Mouse (Mus musculus) MEL (cell line): ENCODE results near the gene Rapgef6. TPM values are rescaled to one million over a fixed set of nuclear protein-coding genes. Genes with fewer than 3 reads are reported as not detected.

Experiments
- DNase-seq: peaks from one replicate; pipeline ENCODE4 v3.0.0; 2011; ENCODE audit warnings: low read depth, low spot score
- H3K27ac ChIP-seq: 2 replicates; pipeline ENCODE4 v1.5.1; 2012; ENCODE audit warnings: low read depth, mild to moderate bottlenecking, control low read depth, low read length, moderate library complexity; ENCODE audit not compliant: control insufficient read depth
- H3K27me3 ChIP-seq, 2 experiments: fragments of 150-350 bp in 1 of 2; sonication (generic) in 1 of 2; 2 replicates each; pipeline ENCODE4 v1.6.1; 2012; ENCODE audit warnings: low read length in 2 of 2, mild to moderate bottlenecking in 2 of 2, improper control_type of control experiment in 1 of 2, moderate library complexity in 1 of 2; ENCODE audit not compliant: insufficient read depth in 2 of 2, control insufficient read depth in 1 of 2
- H3K36me3 ChIP-seq, 2 experiments: 2 replicates each; pipeline ENCODE4 v1.6.1; 2012 to 2014; ENCODE audit warnings: low read length in 2 of 2, improper control_type of control experiment in 1 of 2, inconsistent platforms in 1 of 2, mild to moderate bottlenecking in 1 of 2; ENCODE audit not compliant: insufficient read depth in 2 of 2, control insufficient read depth in 1 of 2
- H3K4me1 ChIP-seq, 2 experiments: fragments of 150-350 bp in 1 of 2; sonication (generic) in 1 of 2; 2 replicates each; pipeline ENCODE4 v1.6.1; 2012; ENCODE audit warnings: low read length in 2 of 2, improper control_type of control experiment in 1 of 2, mild to moderate bottlenecking in 1 of 2; ENCODE audit not compliant: insufficient read depth in 2 of 2, control insufficient read depth in 1 of 2
- H3K4me3 ChIP-seq, 2 experiments: fragments of 150-350 bp in 1 of 2; sonication (generic) in 1 of 2; 2 replicates each; pipeline ENCODE4 v1.5.1; 2012; ENCODE audit warnings: low read depth in 2 of 2, low read length in 2 of 2, mild to moderate bottlenecking in 2 of 2, moderate library complexity in 2 of 2, control low read depth in 1 of 2, improper control_type of control experiment in 1 of 2; ENCODE audit not compliant: control insufficient read depth in 1 of 2, insufficient read depth in 1 of 2
- H3K79me2 ChIP-seq: 2 replicates; pipeline ENCODE4 v1.6.1; 2012; ENCODE audit warnings: mild to moderate bottlenecking, low read length, moderate library complexity; ENCODE audit not compliant: control insufficient read depth, poor library complexity, insufficient read depth
- H3K9ac ChIP-seq: 2 replicates; pipeline ENCODE4 v1.6.1; 2012; ENCODE audit warnings: low read depth, mild to moderate bottlenecking, control low read depth, low read length, moderate library complexity; ENCODE audit not compliant: control insufficient read depth, poor library complexity, severe bottlenecking
- H3K9me3 ChIP-seq: fragments of 150-350 bp; sonication (generic); replicated peaks from 2 replicates; pipeline ENCODE4 v1.6.1; 2012; ENCODE audit warnings: mild to moderate bottlenecking, low read length, improper control_type of control experiment, moderate library complexity; ENCODE audit not compliant: insufficient read depth
- BHLHE40 ChIP-seq: IDR thresholded peaks from 2 replicates; pipeline ENCODE4 v1.6.1; 2012; ENCODE audit warnings: low read depth, mild to moderate bottlenecking, inconsistent platforms, low read length, improper control_type of control experiment, borderline replicate concordance
- CHD1 ChIP-seq: IDR thresholded peaks from 2 replicates; pipeline ENCODE4 v1.6.1; 2012; ENCODE audit warnings: low read depth, mild to moderate bottlenecking, inconsistent platforms, low read length, improper control_type of control experiment
- ELF1 ChIP-seq: IDR thresholded peaks from 2 replicates; pipeline ENCODE4 v1.6.1; 2014; ENCODE audit warnings: low read depth, mild to moderate bottlenecking, inconsistent platforms, low read length, improper control_type of control experiment, moderate library complexity
- ETS1 ChIP-seq: IDR thresholded peaks from 2 replicates; pipeline ENCODE4 v1.6.1; 2012; ENCODE audit warnings: low read depth, mild to moderate bottlenecking, inconsistent platforms, low read length, improper control_type of control experiment, moderate library complexity
- GATA1 ChIP-seq: IDR thresholded peaks from 2 replicates; pipeline ENCODE4 v1.6.1; 2011; ENCODE audit warnings: low read depth, low read length, improper control_type of control experiment
- HCFC1 ChIP-seq: IDR thresholded peaks from 2 replicates; pipeline ENCODE4 v1.6.1; 2012; ENCODE audit warnings: low read depth, mild to moderate bottlenecking, inconsistent platforms, low read length, improper control_type of control experiment, moderate library complexity
- JUND ChIP-seq: IDR thresholded peaks from 2 replicates; pipeline ENCODE4 v1.6.1; 2011; ENCODE audit warnings: low read depth, mild to moderate bottlenecking, improper control_type of control experiment, low read length
- KAT2A ChIP-seq: conservative IDR thresholded peaks from 2 replicates; pipeline ENCODE4 v1.6.1; 2012; ENCODE audit warnings: low read depth, low read length, improper control_type of control experiment, inconsistent platforms
- MXI1 ChIP-seq: IDR thresholded peaks from 2 replicates; pipeline ENCODE4 v1.6.1; 2011; ENCODE audit warnings: mild to moderate bottlenecking, low read depth, low read length, improper control_type of control experiment
- MYB ChIP-seq: IDR thresholded peaks from 2 replicates; pipeline ENCODE4 v1.6.1; 2011; ENCODE audit warnings: mild to moderate bottlenecking, low read depth, low read length, improper control_type of control experiment
- MYC ChIP-seq: IDR thresholded peaks from 2 replicates; pipeline ENCODE4 v1.6.1; 2011; ENCODE audit warnings: low read depth, mild to moderate bottlenecking, low read length, improper control_type of control experiment, moderate library complexity
- POLR2A ChIP-seq, 2 experiments: IDR thresholded peaks; 2 replicates each; pipeline ENCODE4 v1.6.1; 2011 to 2012; ENCODE audit warnings: low read length in 2 of 2, mild to moderate bottlenecking in 2 of 2, control low read depth in 1 of 2, improper control_type of control experiment in 1 of 2, low read depth in 1 of 2, moderate library complexity in 1 of 2; ENCODE audit not compliant: control insufficient read depth in 1 of 2, insufficient read depth in 1 of 2, poor library complexity in 1 of 2
- POLR2AphosphoS2 ChIP-seq: IDR thresholded peaks from 2 replicates; pipeline ENCODE4 v1.6.1; 2011; ENCODE audit warnings: low read length, improper control_type of control experiment
- POLR2AphosphoS5 ChIP-seq: IDR thresholded peaks from 2 replicates; pipeline ENCODE4 v1.6.1; 2012; ENCODE audit warnings: low read depth, borderline replicate concordance, mild to moderate bottlenecking, inconsistent platforms, low read length, moderate library complexity, mixed read lengths
- SIN3A ChIP-seq: IDR thresholded peaks from 2 replicates; pipeline ENCODE4 v1.6.1; 2012; ENCODE audit warnings: low read length, improper control_type of control experiment, inconsistent platforms
- SMC3 ChIP-seq: IDR thresholded peaks from 2 replicates; pipeline ENCODE4 v1.6.1; 2011; ENCODE audit warnings: low read depth, low read length, improper control_type of control experiment
- TAL1 ChIP-seq: IDR thresholded peaks from 2 replicates; pipeline ENCODE4 v1.6.1; 2012; ENCODE audit warnings: mild to moderate bottlenecking, inconsistent platforms, low read length, moderate library complexity, mixed read lengths
- TCF12 ChIP-seq: IDR thresholded peaks from 2 replicates; pipeline ENCODE4 v1.6.1; 2014; ENCODE audit warnings: low read depth, mild to moderate bottlenecking, inconsistent platforms, low read length, improper control_type of control experiment, moderate library complexity
- USF1 ChIP-seq: IDR thresholded peaks from 2 replicates; pipeline ENCODE4 v1.6.1; 2014; ENCODE audit warnings: low read depth, mild to moderate bottlenecking, inconsistent platforms, low read length, improper control_type of control experiment, moderate library complexity
- USF2 ChIP-seq, 2 experiments: IDR thresholded peaks; 2 replicates each; pipeline ENCODE4 v1.6.1; 2011 to 2012; ENCODE audit warnings: improper control_type of control experiment in 2 of 2, low read length in 2 of 2, borderline replicate concordance in 1 of 2, inconsistent platforms in 1 of 2, low read depth in 1 of 2, mild to moderate bottlenecking in 1 of 2; ENCODE audit not compliant: insufficient read depth in 1 of 2
- ZC3H11A ChIP-seq: IDR thresholded peaks from 2 replicates; pipeline ENCODE4 v1.6.1; 2012; ENCODE audit warnings: low read depth, mild to moderate bottlenecking, inconsistent platforms, low read length, improper control_type of control experiment
- polyA plus RNA-seq, 2 experiments: library from polyadenylated mRNA; stranded (reverse) in 1 of 2; unstranded in 1 of 2; fragments of >175 nt in 1 of 2; fragments of >200 nt in 1 of 2; gene quantifications; 2 replicates each; pipeline versions ENCODE4 v1.2.1 to v1.2.4; 2012; ENCODE audit warnings: low replicate concordance in 2 of 2, low read depth in 1 of 2; ENCODE audit not compliant: insufficient read length in 2 of 2, insufficient read depth in 1 of 2, missing spikeins in 1 of 2
- total RNA-seq: library from RNA; depleted of rRNA; stranded (reverse); fragments of 300-350 nt; gene quantifications from 2 replicates; pipeline ENCODE4 v1.2.3, GENCODE M21; 2012

Gene Rapgef6
- total and polyA plus RNA-seq, 3 experiments, result 21.1 to 31.8 TPM; not detected in 1

DNA sequence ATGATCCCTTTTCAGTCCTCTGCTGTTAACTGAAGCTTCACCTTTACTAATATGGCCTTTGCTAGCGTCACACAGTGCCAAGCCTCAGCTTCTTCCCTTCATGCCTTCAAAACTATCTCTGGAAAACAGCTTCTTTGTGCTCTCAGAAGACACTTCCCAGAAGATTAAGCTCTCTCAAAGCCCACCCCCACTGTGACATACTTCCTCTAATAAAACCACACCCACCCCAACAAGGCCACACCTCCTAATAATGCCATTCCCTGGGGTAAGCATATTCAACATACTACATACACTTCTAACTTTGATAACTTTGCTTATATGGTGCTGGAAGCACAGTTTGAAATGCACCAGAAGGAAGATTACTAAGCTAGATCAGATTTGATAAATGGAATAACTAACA is 8.3 kb downstream of the Rapgef6 start:
- Histone ChIP-seq H3K9ac (no peak overlapping the region), H3K27ac (no peak overlapping the region), H3K79me2 (peaks cover 63% of the 10 kb centered on the region), H3K36me3 (peaks cover 4 to 66% of the 10 kb centered on the region in 2 experiments; a peak in 3 of 4 replicates), H3K4me3 (no peak overlapping the region), H3K27me3 (no peaks in the 10 kb centered on the region), H3K9me3 (no peaks in the 10 kb centered on the region), H3K4me1 (peaks cover 30 to 44% of the 10 kb centered on the region in 2 experiments)
- TF ChIP-seq KAT2A, result no peak
- TF ChIP-seq TCF12, result no peak
- no peak for TF ChIP-seq USF2 (IDR thresholded peaks at IDR 0.05; ENCODE audit: borderline replicate concordance in 1 of 2, insufficient read depth in 1 of 2, low read depth in 1 of 2, low read length in 2 of 2)
- TF ChIP-seq ETS1, result no peak
- TF ChIP-seq POLR2AphosphoS2, result no peak
- TF ChIP-seq SMC3, result no peak
- no peak for TF ChIP-seq BHLHE40
- no peak for TF ChIP-seq MYC
- TF ChIP-seq POLR2A (IDR thresholded peaks at IDR 0.05; ENCODE audit: control insufficient read depth in 1 of 2, insufficient read depth in 1 of 2, low read depth in 1 of 2, low read length in 2 of 2, poor library complexity in 1 of 2), result no peak
- no peak for TF ChIP-seq CHD1
- TF ChIP-seq MYB, result no peak
- no peak for TF ChIP-seq ZC3H11A
- no peak for TF ChIP-seq GATA1
- no peak for TF ChIP-seq POLR2AphosphoS5
- DNase-seq, result peak; percentile 66

DNA sequence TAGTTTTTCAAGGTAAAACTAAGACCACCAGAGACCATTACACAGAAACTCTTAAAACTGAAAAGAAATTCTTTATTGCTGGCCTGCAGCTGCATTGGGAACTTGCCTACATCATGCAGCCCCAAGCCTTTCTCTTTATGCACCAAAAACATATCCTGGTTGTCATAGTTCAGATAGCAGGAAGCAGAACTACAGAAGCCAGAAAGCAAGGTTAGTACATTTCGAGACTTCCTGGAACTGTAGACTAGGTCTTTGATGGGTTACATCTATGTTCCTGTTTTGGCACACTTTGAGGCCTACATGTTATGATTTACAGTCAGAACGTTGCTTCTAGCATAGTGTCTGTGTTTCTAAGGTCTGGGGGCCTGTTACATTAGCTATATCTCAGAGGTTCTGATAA is 11.2 kb downstream of the Rapgef6 start:
- Histone ChIP-seq H3K27ac (no peak overlapping the region), H3K27me3 (no peaks in the 10 kb centered on the region), H3K9ac (no peak overlapping the region), H3K79me2 (peaks cover 57% of the 10 kb centered on the region), H3K9me3 (no peaks in the 10 kb centered on the region), H3K4me3 (no peak overlapping the region), H3K36me3 (peaks cover 2 to 48% of the 10 kb centered on the region in 2 experiments; a peak in 3 of 4 replicates)
- peak; percentile 81 for DNase-seq
- TF ChIP-seq JUND (no peak), HCFC1 (peak; percentile 53; the same call in 1 of the 2 replicates), USF1 (no peak), USF2 (IDR thresholded peaks at IDR 0.05; ENCODE audit: borderline replicate concordance in 1 of 2, insufficient read depth in 1 of 2, low read depth in 1 of 2, low read length in 2 of 2) (no peak), TAL1 (no peak), ELF1 (peak; percentile 70; the same call in 1 of the 2 replicates), MXI1 (0 out of 2 replicates have a peak, but pooled peaks have one; percentile 10), SIN3A (0 out of 2 replicates have a peak, but pooled peaks have one; percentile 25)
- TF ChIP-seq, all 39 proteins: peak for 4
- H3K4me1 ChIP-seq, result peaks cover 21 to 27% of the 10 kb centered on the region in 2 experiments
